Mouse (Mus musculus) forebrain, embryonic 16.5 days (tissue): ENCODE measurements around the gene Endov. TPM values are rescaled to one million over a fixed set of nuclear protein-coding genes. Genes with fewer than 3 reads are reported as not detected.

ENCODE experiments used
- ATAC-seq: fragments of 200-750 bp; cut with Nextera tagmentation; 2 replicates; pipeline ENCODE4 v1.8.0; 2017; ENCODE audit warnings: mild to moderate bottlenecking, moderate library complexity
- H3K27ac ChIP-seq: fragments of 300-500 bp; sonication (generic); 2 replicates; pipeline ENCODE4 v1.5.1; 2014; ENCODE audit warnings: low read length, control low read depth
- H3K27me3 ChIP-seq: fragments of 300-500 bp; sonication (generic); replicated peaks from 2 replicates; pipeline ENCODE4 v1.6.1; 2014; ENCODE audit warnings: low read length; ENCODE audit not compliant: control insufficient read depth, insufficient read depth
- H3K36me3 ChIP-seq: fragments of 300-500 bp; sonication (generic); 2 replicates; pipeline ENCODE4 v1.6.1; 2014; ENCODE audit not compliant: control insufficient read depth, insufficient read depth
- H3K4me1 ChIP-seq: fragments of 300-500 bp; sonication (generic); replicated peaks from 2 replicates; pipeline ENCODE4 v1.6.1; 2014; ENCODE audit warnings: low read length; ENCODE audit not compliant: control insufficient read depth, insufficient read depth
- H3K4me2 ChIP-seq: fragments of 300-500 bp; sonication (generic); 2 replicates; pipeline ENCODE4 v1.6.1; 2014; ENCODE audit warnings: mild to moderate bottlenecking, low read length, control low read depth
- H3K4me3 ChIP-seq: fragments of 300-500 bp; sonication (generic); replicated peaks from 2 replicates; pipeline ENCODE4 v1.5.1; 2014; ENCODE audit warnings: mild to moderate bottlenecking, low read length, control low read depth
- H3K9ac ChIP-seq: fragments of 300-500 bp; sonication (generic); replicated peaks from 2 replicates; pipeline ENCODE4 v1.6.1; 2014; ENCODE audit warnings: low read depth, low read length, control low read depth
- H3K9me3 ChIP-seq: fragments of 300-500 bp; sonication (generic); 2 replicates; pipeline ENCODE4 v1.6.1; 2016; ENCODE audit warnings: low read length; ENCODE audit not compliant: control insufficient read depth
- WGBS: fragments of 180-500 bp; shearing (Covaris S2); extraction: QIAGEN DNeasy Blood & Tissue Kit; methylation state at CpG from one replicate; pipeline ENCODE4 v1.1.7; 2014; 5-methylcytosine and 5-hydroxymethylcytosine counted together
- polyA plus RNA-seq: library from polyadenylated mRNA; unstranded; fragments of >200 nt; fragmentation: Nextera tagmentation; extraction: Ambion mirVana; gene quantifications from 2 replicates; pipeline ENCODE4 v1.2.1, GENCODE M21; 2015

The Endov gene
- polyA plus RNA-seq, 1 experiment from 2014 or later = 21.0 TPM

- WGBS = 59% methylated on average over 9 of the region's 9 CpGs
- H3K36me3 ChIP-seq = no peaks in the 10 kb centered on the region
- 0 out of 2 replicates have a peak, but pooled peaks cover 10% of the 10 kb centered on the region for H3K27me3 ChIP-seq
- H3K9me3 ChIP-seq = no peaks in the 10 kb centered on the region
- ATAC-seq = no peak
- peaks cover 45% of the 10 kb centered on the region for H3K4me1 ChIP-seq
- H3K4me3 ChIP-seq = no peak overlapping the region
- no peak overlapping the region for H3K9ac ChIP-seq
- H3K4me2 ChIP-seq = no peak overlapping the region
- H3K27ac ChIP-seq = no peak overlapping the region
Observed at GRCm38 (mm10) chr11:119542371-119542770, 51.2 kb downstream of the Endov start.

GRCm38 (mm10) chr11:119542886-119543285 lies 51.7 kb downstream of the Endov start:
- Histone ChIP-seq H3K9me3 (no peaks in the 10 kb centered on the region), H3K9ac (no peak overlapping the region), H3K4me1 (peaks cover 47% of the 10 kb centered on the region), H3K36me3 (no peaks in the 10 kb centered on the region), H3K4me2 (no peak overlapping the region), H3K27me3 (0 out of 2 replicates have a peak, but pooled peaks cover 10% of the 10 kb centered on the region), H3K27ac (no peak overlapping the region), H3K4me3 (no peak overlapping the region)
- 73% methylated on average over 5 of the region's 5 CpGs for WGBS
- ATAC-seq = no peak

- H3K27ac ChIP-seq = no peak overlapping the region
- peaks cover 54% of the 10 kb centered on the region for H3K4me1 ChIP-seq
- WGBS = 56% methylated on average over 16 of the region's 16 CpGs
Observed at GRCm38 (mm10) chr11:119543816-119544517, 52.8 kb downstream of the Endov start.

GRCm38 (mm10) chr11:119544518-119545105 lies 53.5 kb downstream of the Endov start:
- no peaks in the 10 kb centered on the region for H3K36me3 ChIP-seq
- peaks cover 61% of the 10 kb centered on the region for H3K4me1 ChIP-seq
- peaks cover 15% of the 10 kb centered on the region; the same call in 1 of the 2 replicates for H3K27me3 ChIP-seq
- no peak overlapping the region; the same call in 1 of the 2 replicates for H3K4me3 ChIP-seq
- no peak overlapping the region for H3K9ac ChIP-seq
- 81% methylated on average over 15 of the region's 15 CpGs for WGBS
- H3K9me3 ChIP-seq = no peaks in the 10 kb centered on the region
- H3K4me2 ChIP-seq = peak overlapping the region; percentile 99
- H3K27ac ChIP-seq = no peak overlapping the region
- no peak for ATAC-seq

More at GRCm38 (mm10) chr11:119543816-119544517, 52.8 kb downstream of the Endov start:
- Histone ChIP-seq H3K36me3 (no peaks in the 10 kb centered on the region), H3K4me2 (peak overlapping the region; percentile 99), H3K9me3 (no peaks in the 10 kb centered on the region), H3K4me3 (no peak overlapping the region), H3K9ac (no peak overlapping the region), H3K27me3 (peaks cover 13% of the 10 kb centered on the region; the same call in 1 of the 2 replicates)
- ATAC-seq = no peak

- Histone ChIP-seq H3K27me3 (peaks cover 22% of the 10 kb centered on the region), H3K27ac (no peak overlapping the region), H3K4me2 (peak overlapping the region; percentile 99), H3K4me1 (peaks cover 61% of the 10 kb centered on the region), H3K9ac (no peak overlapping the region), H3K9me3 (no peaks in the 10 kb centered on the region), H3K4me3 (peak overlapping the region; percentile 76), H3K36me3 (no peaks in the 10 kb centered on the region)
- ATAC-seq = no peak
- WGBS = 63% methylated on average over 3 of the region's 3 CpGs
Observed at GRCm38 (mm10) chr11:119545281-119545680, 54.1 kb downstream of the Endov start.

- Histone ChIP-seq H3K9ac (peak overlapping the region; percentile 79), H3K27ac (no peak overlapping the region), H3K4me3 (peak overlapping the region; percentile 76), H3K27me3 (peaks cover 25% of the 10 kb centered on the region), H3K4me1 (peaks cover 63% of the 10 kb centered on the region), H3K36me3 (no peaks in the 10 kb centered on the region), H3K4me2 (peak overlapping the region; percentile 99), H3K9me3 (no peaks in the 10 kb centered on the region)
- no peak for ATAC-seq
- WGBS = 9% methylated on average over 10 of the region's 10 CpGs
Observed at GRCm38 (mm10) chr11:119545741-119546495, 54.8 kb downstream of the Endov start.

GRCm38 (mm10) chr11:119546496-119547182 lies 55.5 kb downstream of the Endov start:
- Histone ChIP-seq H3K4me1 (peaks cover 70% of the 10 kb centered on the region), H3K9ac (peak overlapping the region; percentile 79), H3K4me3 (peak overlapping the region; percentile 76), H3K36me3 (no peaks in the 10 kb centered on the region), H3K9me3 (no peaks in the 10 kb centered on the region), H3K27me3 (peaks cover 25% of the 10 kb centered on the region), H3K27ac (no peak overlapping the region), H3K4me2 (peak overlapping the region; percentile 99)
- 1% methylated on average over 41 of the region's 46 CpGs for WGBS
- ATAC-seq = no peak

GRCm38 (mm10) chr11:119547183-119547921 lies 56.2 kb downstream of the Endov start, which contains the start of gene Nptx1:
Gene Nptx1, minus strand, starts transcription at chr11:119547753.
- under 1% methylated on average over 78 of the region's 90 CpGs for WGBS
- Histone ChIP-seq H3K27me3 (peaks cover 25% of the 10 kb centered on the region), H3K4me1 (peaks cover 71% of the 10 kb centered on the region), H3K36me3 (no peaks in the 10 kb centered on the region), H3K27ac (0 out of 2 replicates have a peak within 1 kb of the TSS, but pooled peaks have one; percentile 28), H3K9me3 (no peaks in the 10 kb centered on the region), H3K4me2 (peak within 1 kb of the TSS; percentile 99), H3K4me3 (peak within 1 kb of the TSS; percentile 76), H3K9ac (peak within 1 kb of the TSS; percentile 79)
- ATAC-seq = peak; percentile 69
